Mouse (Mus musculus): ENCODE data around the gene Adh6b.

The Adh6b gene

GRCm38 (mm10) chr3:138341471-138341870 lies at the start of gene Adh6b:
Gene Adh6b, plus strand, starts transcription at chr3:138341775.
- DNase-seq (ENCODE audit: low spot score), result no peak

GRCm38 (mm10) chr3:138293298-138293895 lies 48.2 kb upstream of the Adh6b start:
- DNase-seq (ENCODE audit: low spot score), result no peak

GRCm38 (mm10) chr3:138300130-138300529 lies 41.4 kb upstream of the Adh6b start:
- no peak for DNase-seq (ENCODE audit: low spot score)

- no peak for DNase-seq (ENCODE audit: low spot score)
Observed at GRCm38 (mm10) chr3:138302676-138303075, 38.9 kb upstream of the Adh6b start.

- DNase-seq (ENCODE audit: low spot score), result no peak
Observed at GRCm38 (mm10) chr3:138303771-138304488, 37.6 kb upstream of the Adh6b start.

GRCm38 (mm10) chr3:138304489-138304871 lies 37.1 kb upstream of the Adh6b start:
- DNase-seq (ENCODE audit: low spot score), result no peak

GRCm38 (mm10) chr3:138305486-138306289 lies 35.9 kb upstream of the Adh6b start:
- no peak for DNase-seq (ENCODE audit: low spot score)

GRCm38 (mm10) chr3:138306290-138306683 lies 35.3 kb upstream of the Adh6b start:
- DNase-seq (ENCODE audit: low spot score), result no peak

- DNase-seq (ENCODE audit: low spot score), result no peak
Observed at GRCm38 (mm10) chr3:138309910-138310309, 31.7 kb upstream of the Adh6b start.

- DNase-seq (ENCODE audit: low spot score), result no peak
Observed at GRCm38 (mm10) chr3:138311015-138311414, 30.6 kb upstream of the Adh6b start.

- no peak for DNase-seq (ENCODE audit: low spot score)
Observed at GRCm38 (mm10) chr3:138312965-138313364, 28.6 kb upstream of the Adh6b start, which contains the start of gene Adh6a. Gene Adh6a, plus strand, starts transcription at chr3:138313286.

GRCm38 (mm10) chr3:138316908-138317472 lies 24.6 kb upstream of the Adh6b start:
- DNase-seq (ENCODE audit: low spot score), result no peak

GRCm38 (mm10) chr3:138325001-138325400 lies 16.6 kb upstream of the Adh6b start:
- no peak for DNase-seq (ENCODE audit: low spot score)

GRCm38 (mm10) chr3:138325466-138325865 lies 16.1 kb upstream of the Adh6b start:
- DNase-seq (ENCODE audit: low spot score), result no peak

GRCm38 (mm10) chr3:138333910-138334309 lies 7.7 kb upstream of the Adh6b start:
- DNase-seq (ENCODE audit: low spot score), result no peak

- no peak for DNase-seq (ENCODE audit: low spot score)
Observed at GRCm38 (mm10) chr3:138334320-138334719, 7.3 kb upstream of the Adh6b start.

- DNase-seq (ENCODE audit: low spot score), result no peak
Observed at GRCm38 (mm10) chr3:138335566-138335965, 6.0 kb upstream of the Adh6b start.

GRCm38 (mm10) chr3:138336104-138336754 lies 5.3 kb upstream of the Adh6b start:
- DNase-seq (ENCODE audit: low spot score), result no peak

GRCm38 (mm10) chr3:138347041-138347440 lies 5.5 kb downstream of the Adh6b start:
- no peak for DNase-seq (ENCODE audit: low spot score)

- DNase-seq (ENCODE audit: low spot score), result peak; percentile 17
Observed at GRCm38 (mm10) chr3:138352012-138352809, 10.6 kb downstream of the Adh6b start.

- no peak for DNase-seq (ENCODE audit: low spot score)
Observed at GRCm38 (mm10) chr3:138358856-138359255, 17.3 kb downstream of the Adh6b start.
